9 mouse cellular contexts compared by ENCODE assay signal in genomic region chr8:46212194-46212593, GRCm38 (mm10). TPM values are rescaled to one million over a fixed set of nuclear protein-coding genes. Genes with fewer than 3 reads are reported as not detected.
DNase-seq lines count a peak whose midpoint lies in the region; ATAC-seq lines count a peak whose summit lies in the region.
"Had no signal": no experiment of that assay in that cellular context is flagged by ENCODE, and none has a peak within 500 bp of the region (broad histone marks: within the 10 kb centered on the region; RNA-seq: fewer than 3 reads in every experiment).

No protein-coding gene starts in this region.

- H3K9ac ChIP-seq in forebrain, embryonic 11.5 days (ENCODE audit: low read length), result no peak overlapping the region

- no peak overlapping the region for H3K4me2 ChIP-seq in forebrain, embryonic 11.5 days (ENCODE audit: low read depth, low read length, severe bottlenecking)

- no peaks in the 10 kb centered on the region for H3K9me3 ChIP-seq in forebrain, embryonic 10.5 days
- H3K9me3 ChIP-seq in forebrain, embryonic 11.5 days (ENCODE audit: control insufficient read depth, low read length), result no peaks in the 10 kb centered on the region
- H3K9me3 ChIP-seq: stomach, embryonic 15.5 days had no signal

- DNase-seq in forebrain, embryonic 10.5 days (ENCODE audit: extremely low spot score, low spot score), result no peak
- no peak for DNase-seq in forebrain, embryonic 11.5 days (ENCODE audit: low spot score)
- peak; percentile 21 for DNase-seq in urinary bladder, postnatal 14 days (ENCODE audit: low spot score)
- DNase-seq in urinary bladder, adult 2 months (ENCODE audit: low spot score), result no peak
- DNase-seq in kidney, postnatal 14 days, result peak; percentile 83
- no peak for DNase-seq in left cerebral cortex, postnatal 36 days (ENCODE audit: low spot score in 2 of 2)
- no peak for DNase-seq in lung, postnatal 25 days (ENCODE audit: low spot score)
- DNase-seq in spleen, postnatal 4 days (ENCODE audit: low spot score in 2 of 2), result no peak

- peaks cover 60% of the 10 kb centered on the region for H3K4me1 ChIP-seq in forebrain, embryonic 10.5 days
- H3K4me1 ChIP-seq in forebrain, embryonic 11.5 days (replicated peaks; ENCODE audit: control insufficient read depth, insufficient read depth, low read length), result peaks cover 8% of the 10 kb centered on the region

- H3K27ac ChIP-seq in forebrain, embryonic 10.5 days, result 0 out of 2 replicates have a peak overlapping the region, but pooled peaks have one; percentile 96
- no peak overlapping the region for H3K27ac ChIP-seq in forebrain, embryonic 11.5 days (ENCODE audit: low read depth, low read length)

- intact Hi-C loops in left cerebral cortex, postnatal 36 days (cut with DNase I), result no loop called here

- no peak overlapping the region for H3K4me3 ChIP-seq in forebrain, embryonic 10.5 days
- H3K4me3 ChIP-seq in forebrain, embryonic 11.5 days (ENCODE audit: low read depth, low read length), result no peak overlapping the region

- H3K36me3 ChIP-seq in forebrain, embryonic 10.5 days (replicated peaks), result peaks cover 24% of the 10 kb centered on the region
- peaks cover 8% of the 10 kb centered on the region for H3K36me3 ChIP-seq in forebrain, embryonic 11.5 days (ENCODE audit: control insufficient read depth, insufficient read depth, low read length)

- ATAC-seq in forebrain, embryonic 11.5 days (replicated peaks; ENCODE audit: low FRiP score), result no peak

- 50% methylated on average over 7 of the region's 7 CpGs for WGBS in forebrain, embryonic 10.5 days
- WGBS in forebrain, embryonic 11.5 days, result 44% methylated on average over 7 of the region's 7 CpGs

- peaks cover 35% of the 10 kb centered on the region for H3K27me3 ChIP-seq in forebrain, embryonic 10.5 days (ENCODE audit: poor library complexity, severe bottlenecking)
- 0 out of 2 replicates have a peak, but pooled peaks cover 2% of the 10 kb centered on the region for H3K27me3 ChIP-seq in forebrain, embryonic 11.5 days (ENCODE audit: control insufficient read depth, insufficient read depth, low read length)
- H3K27me3 ChIP-seq: stomach, embryonic 15.5 days had no signal

RNA-seq across cellular contexts. Expression of gene Slc25a4, which starts 1.1 kb away (rescaled TPM):
- polyA plus RNA-seq in forebrain, embryonic 10.5 days (2016; fragmentation: Nextera tagmentation; extraction: Ambion mirVana), result 492 and 499 TPM in 2 replicates
- polyA plus RNA-seq in forebrain, embryonic 11.5 days (2014; fragmentation: Nextera tagmentation; extraction: Ambion mirVana), result 417 and 429 TPM in 2 replicates
- 537 and 579 TPM in 2 replicates for polyA plus RNA-seq in urinary bladder, adult 2 months (2012; rRNA removed)
- 100 to 1,000 TPM; 526 to 616 TPM for total RNA-seq in left cerebral cortex, postnatal 36 days (2021)

Comparison
In these comparisons a context has a peak if more than half of its experiments do, and no peak if none do; other contexts are left out.
1. DNase-seq: peak in urinary bladder, postnatal 14 days (single experiment) and kidney, postnatal 14 days (single experiment); none in forebrain, embryonic 10.5 days (single experiment), forebrain, embryonic 11.5 days (single experiment), urinary bladder, adult 2 months (single experiment), left cerebral cortex, postnatal 36 days (0 of 2), lung, postnatal 25 days (single experiment) and spleen, postnatal 4 days (0 of 2).